Mouse (Mus musculus) adrenal gland, postnatal 4 days (tissue): ENCODE measurements around the gene Nucb1. TPM values are rescaled to one million over a fixed set of nuclear protein-coding genes. Genes with fewer than 3 reads are reported as not detected.

ENCODE experiments used
- microRNA-seq: library from miRNA; unstranded; fragments of <30 nt; microRNA quantifications from one replicate; pipeline ENCODE4 v1.2.0, GENCODE M21; 2021
- total RNA-seq, 2 experiments: library from RNA; stranded (reverse); gene quantifications; 2 replicates each; pipeline ENCODE4 v1.2.3; 2021

Nucb1 gene
- total RNA-seq, 2 experiments from 2014 or later: 236 to 239 TPM

Small RNAs within 50 kb of the gene (microRNA-seq; reads per million reads assigned to microRNA genes)
- gene Gm22133: not detected

Other genes with a start within 250 kb of the Nucb1 start
- gene Slc6a21, start 232.9 kb downstream of the Nucb1 start, total RNA-seq: not detected
- gene Trpm4, start 176.6 kb downstream of the Nucb1 start, total RNA-seq: 10 to 100 TPM; 17.0 to 18.1 TPM
- gene Hrc, start 175.1 kb downstream of the Nucb1 start, total RNA-seq: 10 to 100 TPM in 1 of 2 experiments, 1 to 10 TPM in 1; 6.7 to 13.0 TPM
- 1 to 10 TPM; 4.7 to 6.9 TPM for gene Ppfia3, start 143.4 kb downstream of the Nucb1 start, total RNA-seq
- gene Lin7b, start 139.8 kb downstream of the Nucb1 start, total RNA-seq: 1 to 10 TPM; 4.8 to 4.9 TPM
- 100 to 1,000 TPM; 499 to 509 TPM for gene Snrnp70, start 114.7 kb downstream of the Nucb1 start, total RNA-seq
- under 1 TPM; 0.14 to 0.28 TPM for gene Kcna7, start 104.8 kb downstream of the Nucb1 start, total RNA-seq
- gene Ntf5, start 96.7 kb downstream of the Nucb1 start, total RNA-seq: under 1 TPM; 0.20 to 0.67 TPM
- not detected for gene Lhb, start 89.6 kb downstream of the Nucb1 start, total RNA-seq
- 10 to 100 TPM; 38.6 to 40.2 TPM for gene Gys1, start 75.6 kb downstream of the Nucb1 start, total RNA-seq
- 10 to 100 TPM; 56.5 to 65.0 TPM for gene Ruvbl2, start 72.3 kb downstream of the Nucb1 start, total RNA-seq
- 100 to 1,000 TPM; 684 to 753 TPM for gene Ftl1, start 50.5 kb downstream of the Nucb1 start, total RNA-seq
- gene Bax, start 43.5 kb downstream of the Nucb1 start, total RNA-seq: 10 to 100 TPM; 75.8 to 78.4 TPM
- gene Tulp2, start 28.5 kb downstream of the Nucb1 start, total RNA-seq: under 1 TPM; 0.45 to 0.54 TPM
- 10 to 100 TPM; 14.9 to 20.7 TPM for gene Gm45808, start 23.6 kb downstream of the Nucb1 start, total RNA-seq
- 10 to 100 TPM; 35.0 to 38.8 TPM for gene Dhdh, start 21.6 kb downstream of the Nucb1 start, total RNA-seq
- 10 to 100 TPM; 36.9 to 45.1 TPM for gene Ppp1r15a, start 15.9 kb upstream of the Nucb1 start, total RNA-seq
- gene Plekha4, start 15.9 kb upstream of the Nucb1 start, total RNA-seq: 10 to 100 TPM; 12.5 to 17.5 TPM
- gene Hsd17b14, start 44.5 kb upstream of the Nucb1 start, total RNA-seq: 1 to 10 TPM; 1.3 to 1.8 TPM
- gene Bcat2, start 59.7 kb upstream of the Nucb1 start, total RNA-seq: 10 to 100 TPM; 96.4 to 96.5 TPM
- gene Fgf21, start 105.1 kb upstream of the Nucb1 start, total RNA-seq: under 1 TPM in 1 of 2 experiments, not detected in 1; 0.34 TPM
- gene Fut1, start 106.9 kb upstream of the Nucb1 start, total RNA-seq: under 1 TPM in 1 of 2 experiments, not detected in 1; 0.22 TPM
- 1 to 10 TPM in 1 of 2 experiments, under 1 TPM in 1; 0.54 to 1.1 TPM for gene Izumo1, start 111.4 kb upstream of the Nucb1 start, total RNA-seq
- 10 to 100 TPM; 31.1 to 31.2 TPM for gene Rasip1, start 117.1 kb upstream of the Nucb1 start, total RNA-seq
- gene Mamstr, start 129.6 kb upstream of the Nucb1 start, total RNA-seq: 10 to 100 TPM; 11.5 to 14.2 TPM
- under 1 TPM in 1 of 2 experiments, not detected in 1; 0.42 TPM for gene Fut2, start 156.0 kb upstream of the Nucb1 start, total RNA-seq
- gene Ntn5, start 173.6 kb upstream of the Nucb1 start, total RNA-seq: under 1 TPM in 1 of 2 experiments, not detected in 1; 0.20 TPM
- gene Sec1, start 184.0 kb upstream of the Nucb1 start, total RNA-seq: under 1 TPM; 0.11 to 0.28 TPM
- gene Car11, start 189.4 kb upstream of the Nucb1 start, total RNA-seq: 10 to 100 TPM; 15.1 to 16.4 TPM
- 100 to 1,000 TPM; 101 to 129 TPM for gene Dbp, start 194.7 kb upstream of the Nucb1 start, total RNA-seq
- gene Rpl18, start 205.1 kb upstream of the Nucb1 start, total RNA-seq: 1,000 to 10,000 TPM; 1,215 to 1,230 TPM
- 10 to 100 TPM; 30.1 to 33.3 TPM for gene Sphk2, start 207.6 kb upstream of the Nucb1 start, total RNA-seq
- gene Fam83e, start 210.8 kb upstream of the Nucb1 start, total RNA-seq: under 1 TPM; 0.45 to 0.62 TPM
- not detected for gene Spaca4, start 215.4 kb upstream of the Nucb1 start, total RNA-seq